Mouse (Mus musculus) heart, postnatal 36 days (tissue): ENCODE results near the gene Sim2. TPM values are rescaled to one million over a fixed set of nuclear protein-coding genes. Genes with fewer than 3 reads are reported as not detected.

Experiments used
- DNase-seq, 2 experiments: peaks; one replicate each; pipeline ENCODE4 v3.0.0; 2021 to 2022
- intact Hi-C: fragments of 180-260 bp; cut with DNase I; formaldehyde crosslinking; loops from one replicate; pipeline ENCODE4 v1.15.1; 2025
- microRNA-seq, 2 experiments: library from miRNA; unstranded; fragments of <30 nt; microRNA quantifications; one replicate each; pipeline ENCODE4 v1.2.0; 2021; ENCODE audit warnings: borderline number of aligned reads in 2 of 2
- total RNA-seq, 2 experiments: library from RNA; stranded (reverse); gene quantifications; 2 replicates each; pipeline ENCODE4 v1.2.3; 2021

Sim2 gene
- total RNA-seq, 2 experiments from 2014 or later = not detected

DNA sequence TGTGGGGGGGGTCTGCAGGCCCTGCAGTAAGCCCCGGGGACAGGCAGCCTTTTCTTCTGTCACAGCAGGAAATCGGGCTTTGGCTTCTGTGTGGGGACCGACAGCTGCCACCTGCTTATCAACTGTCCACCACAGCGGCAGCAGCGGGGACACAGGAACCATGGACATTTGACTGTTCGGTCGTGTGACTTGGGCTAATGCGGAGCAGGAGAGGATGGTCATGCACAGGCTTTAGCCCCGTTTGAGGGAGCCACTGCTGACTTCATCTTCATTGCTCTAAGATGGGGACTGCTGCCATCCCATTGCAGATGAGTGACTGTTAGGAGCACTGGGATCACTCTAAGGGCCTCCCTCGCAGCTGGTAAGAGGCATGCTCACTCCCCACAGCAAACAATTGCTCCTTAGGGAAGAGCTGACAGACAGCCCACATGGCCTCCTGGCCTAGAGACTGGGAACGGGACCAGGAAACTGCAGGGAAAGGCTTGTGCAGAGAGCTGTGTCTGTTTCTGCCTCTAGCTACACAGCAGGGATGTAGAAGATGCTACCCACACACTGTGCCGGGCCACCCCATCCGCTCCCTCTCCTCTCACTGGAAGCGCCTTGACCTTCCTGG lies 70.4 kb downstream of the Sim2 start:
- no peak for DNase-seq

DNA sequence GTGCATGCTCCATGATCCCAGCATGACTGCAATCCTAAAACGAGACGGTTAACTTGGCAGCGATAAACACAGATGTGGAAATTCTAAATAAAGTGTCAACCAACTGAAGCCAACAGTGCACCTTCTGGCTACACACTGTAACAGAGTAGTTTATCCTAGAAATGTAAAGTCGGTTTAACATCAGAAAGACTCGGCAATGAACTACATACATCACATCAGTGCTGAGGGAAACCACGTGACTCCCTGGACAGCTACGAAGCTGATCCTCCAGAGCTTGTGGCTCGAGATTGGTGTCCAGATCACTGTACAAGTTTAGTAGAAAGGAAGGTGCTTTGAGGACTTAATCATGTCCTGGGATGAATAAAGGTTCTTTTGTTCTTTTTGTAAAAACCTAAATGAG lies 73.1 kb downstream of the Sim2 start:
- no peak for DNase-seq
- intact Hi-C loops = no loop called here

More for the DNA sequence above, 70.4 kb downstream of the Sim2 start:
- intact Hi-C loops = no loop called here

DNA sequence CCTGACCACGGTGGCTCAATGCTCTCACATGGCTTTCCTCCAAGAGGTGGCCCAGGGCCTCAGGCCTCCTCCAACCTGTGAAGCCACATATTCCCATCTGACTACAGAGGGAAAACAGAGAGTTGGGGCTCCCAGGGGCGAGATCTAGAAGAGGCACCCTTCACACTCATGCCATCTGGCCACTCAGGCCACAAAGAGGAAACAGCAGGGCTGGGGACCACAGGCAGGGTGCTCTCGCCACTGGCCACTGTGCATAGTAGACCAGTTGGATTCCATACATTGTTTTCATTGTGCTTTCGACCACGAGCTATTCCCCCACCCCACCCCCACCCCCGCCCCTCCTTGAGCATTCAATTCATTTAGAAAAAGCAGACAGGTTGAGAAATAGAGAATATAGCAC lies 77.3 kb downstream of the Sim2 start:
- DNase-seq = no peak
- intact Hi-C loops = no loop called here

DNA sequence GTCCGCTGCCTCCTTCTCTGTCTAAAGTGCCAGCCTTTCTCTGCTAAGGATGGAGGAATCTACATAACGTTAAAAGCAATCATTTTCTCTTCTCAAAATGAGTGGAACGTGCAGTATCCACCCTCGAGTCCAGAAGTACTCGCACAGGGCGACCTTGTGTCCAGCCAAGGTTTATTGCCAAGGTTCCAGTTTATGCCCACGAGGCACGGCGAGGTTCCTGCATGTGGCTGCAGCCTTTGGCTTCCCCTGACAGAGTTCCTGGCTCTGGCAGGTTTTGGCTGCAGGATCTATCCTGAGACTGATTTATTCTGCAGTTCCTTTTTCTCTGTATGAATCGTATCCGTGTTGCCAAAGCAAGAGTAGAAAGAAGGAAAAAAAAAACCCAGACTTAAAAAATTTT lies 78.3 kb downstream of the Sim2 start:
- no peak for DNase-seq
- intact Hi-C loops = no loop called here

DNA sequence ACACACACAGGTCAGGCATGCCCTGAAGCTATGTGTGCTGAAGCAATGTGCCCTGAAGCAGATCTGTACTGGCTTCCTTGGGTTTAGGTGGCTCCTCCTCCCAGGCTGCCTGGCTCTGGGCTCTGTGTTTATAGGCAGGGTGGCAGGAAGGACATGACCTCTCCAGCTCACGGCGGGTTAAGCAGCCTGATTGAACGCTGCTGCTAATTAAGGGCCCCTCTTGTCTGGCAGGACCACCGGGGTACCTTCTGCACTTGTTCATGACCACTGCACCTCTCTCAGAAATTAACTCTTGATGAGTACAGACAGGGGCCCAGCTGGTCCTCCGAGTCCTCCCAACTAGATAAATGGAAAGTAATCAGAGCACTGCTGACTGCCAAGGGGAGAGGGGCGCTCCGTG lies 79.5 kb downstream of the Sim2 start:
- no peak for DNase-seq
- intact Hi-C loops = no loop called here

DNA sequence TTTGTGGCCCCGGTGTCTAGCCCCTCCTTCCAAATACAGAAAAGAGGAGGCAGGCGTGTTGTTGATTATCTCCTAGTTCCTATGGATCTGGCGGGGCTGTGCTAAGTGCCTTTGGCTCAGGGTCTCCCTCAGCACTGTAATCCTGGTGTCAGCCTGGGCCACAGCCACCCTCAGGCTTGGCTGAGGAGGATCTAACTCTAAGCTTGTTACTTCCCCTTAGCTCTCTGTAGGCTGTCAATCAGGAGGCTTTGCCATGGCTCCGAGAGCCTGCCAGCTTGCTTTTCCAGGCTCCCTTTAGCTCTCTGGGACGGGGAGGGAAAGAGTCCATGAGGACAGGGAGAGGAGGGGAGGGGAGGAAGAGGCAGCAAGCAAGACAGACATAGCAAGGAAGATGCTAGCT lies 80.2 kb downstream of the Sim2 start:
- intact Hi-C loops = no loop called here
- DNase-seq = no peak

DNA sequence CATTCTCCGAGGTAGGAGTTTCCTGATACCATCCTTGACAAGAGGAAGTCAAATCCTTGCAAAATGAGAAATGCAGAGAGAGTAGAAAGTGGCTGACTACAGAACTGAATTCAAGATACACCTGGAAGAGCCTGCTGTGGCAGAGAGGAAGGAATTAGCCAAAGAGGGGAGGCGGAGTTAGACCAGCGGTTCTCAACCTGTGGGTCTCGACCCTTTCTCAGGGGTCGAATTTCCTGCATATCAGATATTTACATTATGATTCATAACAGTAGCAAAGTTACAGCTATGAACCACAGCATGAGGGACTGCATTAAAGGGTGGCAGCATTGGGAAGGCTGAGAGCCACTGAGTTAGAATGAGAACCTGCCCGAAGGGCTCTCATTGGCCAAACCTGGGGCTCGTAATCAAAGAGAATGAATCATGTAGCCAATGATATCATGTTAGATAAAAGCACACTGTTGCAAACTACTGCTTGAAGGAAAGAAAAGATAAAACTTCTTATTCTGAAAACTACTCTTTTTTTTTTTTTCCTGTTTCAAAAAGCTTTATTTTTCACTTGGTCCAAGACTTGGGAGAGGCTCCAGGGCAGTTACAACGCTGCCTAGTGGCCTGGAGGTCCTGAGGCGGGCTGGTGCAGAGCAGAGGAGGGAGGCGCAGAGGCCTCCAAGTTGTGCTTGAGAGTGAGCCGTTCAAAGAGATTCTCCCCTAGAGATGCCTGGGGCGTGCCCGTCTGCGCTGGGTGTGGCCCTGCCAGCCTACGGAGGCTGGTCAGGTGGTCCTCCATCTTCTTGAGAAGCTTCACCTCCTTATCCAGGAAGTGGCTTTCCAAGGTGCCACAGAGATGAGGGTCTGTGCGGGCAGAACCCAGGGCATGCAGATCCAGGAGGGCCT lies 84.2 kb downstream of the Sim2 start:
- intact Hi-C loops = no loop called here
- no peak for DNase-seq

DNA sequence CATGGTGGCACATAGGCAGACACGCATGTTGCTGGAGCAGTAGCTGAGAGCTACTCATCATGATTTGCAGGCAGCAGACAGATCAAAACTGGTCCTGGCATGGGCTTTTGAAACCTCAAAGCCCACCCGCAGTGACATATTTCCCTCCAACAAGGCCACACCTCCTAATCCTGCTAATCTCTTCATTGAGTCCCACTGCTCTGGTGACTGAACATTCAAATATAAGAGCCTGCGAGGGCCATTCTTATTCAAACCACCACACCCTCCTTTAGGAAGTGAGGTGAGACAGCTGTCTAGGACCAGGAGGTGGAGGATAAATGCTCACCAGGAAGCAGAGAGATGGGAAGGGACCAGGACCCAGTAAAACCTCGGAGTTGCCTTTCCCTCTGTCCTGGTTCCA lies 85.5 kb downstream of the Sim2 start:
- intact Hi-C loops = no loop called here
- DNase-seq = no peak

DNA sequence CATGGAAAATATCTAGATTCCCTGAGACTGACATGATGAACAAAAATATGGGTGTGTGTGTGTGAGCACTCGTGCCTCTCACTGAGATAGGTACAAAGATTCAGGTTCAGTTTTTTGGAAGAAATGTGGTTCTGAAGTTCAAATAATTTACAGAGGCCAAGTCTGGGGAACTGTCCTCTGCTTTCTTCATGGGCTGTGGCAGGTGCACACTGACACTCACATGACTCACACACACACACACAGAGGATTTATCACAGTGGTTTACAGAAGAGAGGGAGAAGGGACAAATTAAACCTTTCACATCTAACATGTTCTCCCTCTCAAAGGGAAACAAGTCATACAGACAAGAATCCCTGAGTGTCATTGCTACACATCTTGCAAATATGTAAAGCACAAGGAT lies 88.6 kb downstream of the Sim2 start:
- intact Hi-C loops = no loop called here
- no peak for DNase-seq

DNA sequence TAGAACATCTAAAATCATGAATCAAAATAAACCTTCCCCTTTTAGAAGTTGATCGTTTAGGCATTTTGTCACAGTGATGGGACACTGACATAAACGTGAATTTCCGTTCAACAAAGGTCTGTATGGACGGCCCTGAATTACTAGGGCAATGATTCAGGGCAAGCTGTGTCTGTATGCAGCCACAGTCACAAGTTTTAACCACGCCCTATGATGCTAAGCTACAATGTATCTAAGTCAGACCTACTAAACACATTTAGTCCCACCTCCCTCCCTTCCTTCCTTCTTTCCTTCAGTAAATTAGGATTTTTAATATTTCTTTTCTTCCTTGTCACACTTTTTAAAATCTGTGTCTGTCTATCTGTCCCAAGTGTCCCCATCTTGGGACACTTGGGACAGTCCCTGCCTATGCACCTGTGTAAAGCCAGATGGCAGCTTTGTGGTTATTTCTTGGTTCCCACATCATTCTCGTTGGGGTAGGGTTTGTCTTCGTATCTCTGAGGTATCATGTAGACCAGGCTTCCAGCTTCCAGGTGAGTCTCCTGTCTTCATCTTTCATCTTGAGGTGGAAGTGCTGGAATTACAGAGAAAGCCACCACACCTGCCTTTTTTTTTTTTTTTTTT lies 90.7 kb downstream of the Sim2 start:
- intact Hi-C loops = no loop called here

More for the DNA sequence above, 90.7 kb downstream of the Sim2 start:
- DNase-seq = no peak

Small RNAs within 50 kb of the gene (microRNA-seq; reads per million reads assigned to microRNA genes)
- 0 reads per million in 2 experiments for gene Gm23062

Other genes starting within 250 kb of the Sim2 start
- gene Chaf1b, start 201.0 kb upstream of the Sim2 start, total RNA-seq = 1 to 10 TPM in 1 of 2 experiments, under 1 TPM in 1; 0.92 to 1.4 TPM
- not detected for gene Cldn14, start 76.1 kb upstream of the Sim2 start, total RNA-seq
- gene Hlcs, start 228.6 kb downstream of the Sim2 start, total RNA-seq = 1 to 10 TPM; 4.8 to 6.7 TPM
- gene Ripply3, start 243.5 kb downstream of the Sim2 start, total RNA-seq = 1 to 10 TPM; 3.7 to 5.1 TPM